Mouse (Mus musculus) ES-E14 (cell line): ENCODE measurements at regions not wholly inside any gene's neighbourhood (a gene's known extent, or its start where the extent isn't known, plus 50 kb on each side); places are given as distances from the start of the nearest gene placed in this dataset.
"Not testable (repeated sequence)": the region's sequence is repeated elsewhere in the genome, so short reads cannot be mapped to it uniquely, and the experiment has no call there.

Experiments used
- DNase-seq: peaks from one replicate; pipeline ENCODE4 v3.0.0-alpha.2; 2013; ENCODE audit warnings: low read depth, low spot score
- H3K27ac ChIP-seq: 2 replicates; pipeline ENCODE4 v1.5.1; 2012; ENCODE audit warnings: low read depth, mild to moderate bottlenecking, low read length, moderate library complexity, mixed read lengths; ENCODE audit not compliant: poor library complexity, insufficient read depth, severe bottlenecking
- H3K36me3 ChIP-seq: 2 replicates; pipeline ENCODE4 v1.6.1; 2012; ENCODE audit warnings: mild to moderate bottlenecking, low read length, moderate library complexity, mixed read lengths; ENCODE audit not compliant: control insufficient read depth, poor library complexity, insufficient read depth, severe bottlenecking
- H3K4me1 ChIP-seq, 2 experiments: fragments of 150-350 bp in 1 of 2; sonication (generic) in 1 of 2; 2 replicates each; pipeline ENCODE4 v1.6.1; 2012; ENCODE audit warnings: low read length in 2 of 2, mild to moderate bottlenecking in 1 of 2, mixed read lengths in 1 of 2; ENCODE audit not compliant: control insufficient read depth in 2 of 2, insufficient read depth in 2 of 2, poor library complexity in 1 of 2
- H3K4me3 ChIP-seq, 2 experiments: fragments of 150-350 bp in 1 of 2; sonication (generic) in 1 of 2; 2 replicates each; pipeline ENCODE4 v1.5.1; 2012; ENCODE audit warnings: low read length in 2 of 2, low read depth in 1 of 2, mild to moderate bottlenecking in 1 of 2, mixed read lengths in 1 of 2; ENCODE audit not compliant: insufficient read depth in 1 of 2, poor library complexity in 1 of 2, severe bottlenecking in 1 of 2
- H3K9ac ChIP-seq: 2 replicates; pipeline ENCODE4 v1.6.1; 2012; ENCODE audit warnings: low read depth, mild to moderate bottlenecking, low read length, mixed read lengths; ENCODE audit not compliant: poor library complexity, insufficient read depth, severe bottlenecking
- H3K9me3 ChIP-seq: fragments of 150-350 bp; sonication (generic); 2 replicates; pipeline ENCODE4 v1.6.1; 2012; ENCODE audit warnings: low read depth, mild to moderate bottlenecking, low read length; ENCODE audit not compliant: control insufficient read depth, insufficient read depth
- CHD2 ChIP-seq: IDR thresholded peaks from 2 replicates; pipeline ENCODE4 v1.6.1; 2014; ENCODE audit warnings: mild to moderate bottlenecking, low read depth, low read length, inconsistent platforms
- HCFC1 ChIP-seq: IDR thresholded peaks from 2 replicates; pipeline ENCODE4 v1.6.1; 2012; ENCODE audit warnings: low read length, inconsistent platforms, borderline replicate concordance; ENCODE audit not compliant: insufficient read depth
- MAFK ChIP-seq: IDR thresholded peaks from 2 replicates; pipeline ENCODE4 v1.6.1; 2014; ENCODE audit warnings: mild to moderate bottlenecking, low read depth, low read length, inconsistent platforms; ENCODE audit not compliant: insufficient read depth
- ZC3H11A ChIP-seq: IDR thresholded peaks from 2 replicates; pipeline ENCODE4 v1.6.1; 2012; ENCODE audit warnings: low read depth, mild to moderate bottlenecking, inconsistent platforms, low read length, borderline replicate concordance
- ZNF384 ChIP-seq: IDR thresholded peaks from 2 replicates; pipeline ENCODE4 v1.6.1; 2012; ENCODE audit warnings: low read depth, low read length, inconsistent platforms
- in situ Hi-C, 2 experiments: fragments of 600-800 bp; cut with MboI; formaldehyde crosslinking; loops; one replicate each; pipeline ENCODE4 v1.15.1; 2025; ENCODE audit warnings: low sequenced_read_pairs in 2 of 2, inconsistent platforms in 1 of 2; ENCODE audit not compliant: unreplicated experiment in 2 of 2

DNA sequence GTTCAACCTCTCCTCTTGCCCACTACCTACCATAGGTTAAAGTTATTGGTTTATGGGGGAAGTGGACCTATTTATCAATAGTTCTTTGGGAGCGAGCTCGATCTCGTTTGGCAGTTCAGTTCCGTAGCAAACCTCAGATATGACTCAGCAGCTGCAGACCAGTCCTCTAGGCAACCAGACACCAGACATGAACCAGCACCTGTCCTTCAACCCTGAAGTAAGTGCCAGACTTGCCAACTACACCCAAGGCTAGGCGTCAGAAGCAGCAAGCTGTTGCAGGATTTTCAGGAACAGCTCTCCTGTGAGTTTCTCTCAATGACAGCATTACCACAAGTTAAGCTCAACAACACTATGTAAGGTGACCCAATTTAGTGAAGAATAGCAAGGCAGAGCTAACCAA lies 53.3 kb upstream of the Trdn start:
- in situ Hi-C loops = no loop called here
- H3K4me1 ChIP-seq = no peaks in the 10 kb centered on the region
- no peaks in the 10 kb centered on the region for H3K9me3 ChIP-seq
- no peak overlapping the region for H3K4me3 ChIP-seq
- TF ChIP-seq MAFK (no peak), HCFC1 (no peak), ZNF384 (no peak), ZC3H11A (no peak), CHD2 (no peak)
- no peak overlapping the region for H3K9ac ChIP-seq
- no peak for DNase-seq
- H3K36me3 ChIP-seq = no peaks in the 10 kb centered on the region
- no peak overlapping the region for H3K27ac ChIP-seq

DNA sequence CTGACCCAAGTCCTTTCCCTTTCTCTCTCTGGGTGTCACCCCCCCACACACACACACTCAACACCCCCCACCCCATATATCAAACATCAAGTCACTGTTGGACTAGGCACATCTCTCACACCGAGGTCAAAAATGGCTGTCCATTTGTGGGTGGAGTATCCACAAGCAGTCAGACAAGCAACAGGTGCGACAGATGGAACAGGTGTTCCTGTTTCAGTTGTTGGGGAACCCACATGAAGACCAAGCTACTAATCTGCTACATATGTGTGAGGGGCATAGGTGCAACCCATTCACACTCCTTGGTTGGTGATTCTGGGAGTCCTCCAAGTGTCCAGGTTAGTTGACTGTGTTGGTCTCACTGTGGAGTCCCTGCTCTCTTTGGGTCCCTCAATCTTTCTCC lies 58.1 kb upstream of the Trdn start:
- Histone ChIP-seq H3K4me3 (no peak overlapping the region), H3K9ac (no peak overlapping the region), H3K36me3 (no peaks in the 10 kb centered on the region), H3K27ac (no peak overlapping the region), H3K4me1 (no peaks in the 10 kb centered on the region), H3K9me3 (no peaks in the 10 kb centered on the region)
- TF ChIP-seq MAFK (no peak), HCFC1 (no peak), CHD2 (no peak), ZC3H11A (no peak), ZNF384 (no peak)
- DNase-seq = no peak
- in situ Hi-C loops = no loop called here

DNA sequence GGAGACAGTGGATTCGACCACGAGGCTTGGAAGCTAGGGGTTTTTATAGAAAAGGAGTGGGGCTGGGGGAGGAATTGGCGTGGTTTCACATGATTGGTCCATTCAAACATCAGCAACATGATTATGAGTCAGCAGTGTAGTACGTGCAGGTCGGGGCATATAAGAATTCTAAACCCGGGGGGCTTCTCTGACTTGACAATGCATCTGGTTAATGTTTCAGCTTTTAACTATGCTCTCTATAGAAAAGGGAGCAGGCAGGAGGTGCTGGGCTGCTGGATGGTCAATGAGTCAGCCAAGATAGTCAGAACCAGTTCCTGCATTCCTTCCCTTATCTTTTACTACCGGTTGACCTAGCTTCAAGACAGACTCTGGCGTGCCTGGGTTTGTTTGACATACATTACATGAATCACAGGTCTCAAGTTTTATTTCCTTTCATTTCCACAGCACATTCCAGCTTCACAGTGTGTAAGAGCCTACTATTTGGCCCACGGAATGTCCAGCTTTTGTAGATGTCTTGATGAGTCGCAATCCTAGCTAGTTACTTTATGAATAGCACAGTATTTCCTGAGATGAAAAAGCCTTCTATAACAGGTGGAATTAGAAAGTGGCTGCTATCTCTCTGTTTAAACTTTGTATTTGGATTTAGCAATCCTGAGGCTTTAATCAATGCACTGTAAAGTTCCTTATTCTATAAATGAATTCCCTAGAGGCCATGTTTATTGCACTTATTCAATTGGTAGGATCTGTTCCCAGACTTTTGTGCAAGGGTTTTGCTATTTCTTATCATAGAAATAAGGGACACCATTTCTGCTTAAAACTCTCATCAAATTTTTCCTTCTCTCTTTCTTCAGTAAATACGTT lies 94.7 kb upstream of the Nkain2 start:
- Histone ChIP-seq H3K4me3 (no peak overlapping the region), H3K36me3 (no peaks in the 10 kb centered on the region), H3K4me1 (0 out of 4 replicates have a peak, but pooled peaks cover 0 to 3% of the 10 kb centered on the region in 2 experiments), H3K27ac (no peak overlapping the region), H3K9ac (no peak overlapping the region), H3K9me3 (no peaks in the 10 kb centered on the region)
- TF ChIP-seq HCFC1 (no peak), ZC3H11A (no peak), CHD2 (no peak), ZNF384 (no peak), MAFK (no peak)
- in situ Hi-C loops = no loop called here
- DNase-seq = no peak

DNA sequence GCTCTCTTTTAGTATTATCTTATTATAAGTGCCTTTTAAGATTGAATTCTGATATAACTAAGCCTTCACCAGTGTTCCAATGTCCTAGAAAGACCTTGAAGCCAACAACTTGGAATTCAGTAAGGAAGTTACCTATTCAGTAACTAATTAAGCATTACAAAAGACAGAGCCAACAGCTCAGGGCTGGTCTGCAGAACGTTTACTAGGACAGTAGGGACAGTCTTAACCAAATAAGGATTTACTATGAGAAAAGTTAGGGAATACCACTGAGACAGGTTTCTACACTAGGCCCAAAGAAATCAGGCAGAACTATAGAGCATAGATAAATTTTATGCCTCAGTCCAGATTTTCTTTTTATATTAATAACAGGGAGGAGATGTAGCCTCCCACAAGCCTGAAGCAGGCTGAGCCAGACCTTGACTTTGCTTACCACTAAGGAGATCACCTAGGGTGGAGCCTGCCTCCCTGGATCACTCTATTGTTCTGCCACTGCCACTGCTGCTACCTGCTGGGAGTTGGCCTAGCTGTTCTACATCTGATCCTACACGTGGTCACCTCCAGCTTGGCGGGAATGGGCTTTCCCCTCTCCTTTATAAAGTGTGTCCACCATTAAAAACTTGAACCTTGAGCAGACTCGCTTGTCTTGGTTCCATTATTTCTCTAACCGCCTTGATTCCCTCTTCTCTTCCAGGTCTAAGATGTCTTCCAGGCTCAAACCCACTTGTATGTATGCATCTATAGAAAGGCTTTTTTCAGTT lies 68.2 kb upstream of the Nkain2 start:
- DNase-seq, in situ Hi-C loops, H3K4me1 ChIP-seq, H3K9ac ChIP-seq, H3K36me3 ChIP-seq, H3K4me3 ChIP-seq: not testable (repeated sequence)
- Histone ChIP-seq H3K9me3 (peaks cover 13% of the 10 kb centered on the region), H3K27ac (peak overlapping the region; percentile 69; the same call in 1 of the 2 replicates)

DNA sequence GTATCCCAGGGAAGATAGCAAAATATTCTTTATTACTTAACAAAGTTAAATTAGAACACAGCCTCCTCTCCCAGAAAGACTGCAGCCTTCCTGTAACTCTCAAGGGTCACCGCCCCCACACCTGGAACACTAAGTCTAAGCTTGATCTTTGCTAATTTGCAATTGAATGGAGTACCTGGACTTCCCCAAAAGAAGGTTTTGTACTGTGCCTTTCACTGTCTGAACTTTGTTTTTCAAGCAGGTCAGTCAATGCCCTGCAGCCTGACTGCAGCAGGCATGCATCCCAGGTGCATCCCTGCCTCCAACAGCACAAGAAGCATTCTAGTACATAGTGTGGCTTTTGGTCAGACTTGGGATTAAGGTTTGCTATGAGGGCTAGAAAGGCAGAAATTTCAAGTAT lies 67.2 kb upstream of the Nkain2 start:
- Histone ChIP-seq H3K27ac (peak overlapping the region; percentile 8; the same call in 1 of the 2 replicates), H3K9me3 (peaks cover 13% of the 10 kb centered on the region)
- H3K36me3 ChIP-seq, in situ Hi-C loops, H3K9ac ChIP-seq, H3K4me3 ChIP-seq, H3K4me1 ChIP-seq, DNase-seq: not testable (repeated sequence)

- H3K9me3 ChIP-seq, in situ Hi-C loops, DNase-seq, H3K36me3 ChIP-seq, H3K4me3 ChIP-seq, H3K9ac ChIP-seq, H3K4me1 ChIP-seq: not testable (repeated sequence)
- H3K27ac ChIP-seq = peak overlapping the region; percentile 22; the same call in 1 of the 2 replicates
Observed at GRCm38 (mm10) chr10:32953771-32954170, 63.5 kb upstream of the Nkain2 start.
